Mouse (Mus musculus) heart, postnatal 0 days (tissue): ENCODE measurements around the gene Mettl6.

ENCODE experiments used
- CTCF ChIP-seq: IDR thresholded peaks from 2 replicates; pipeline ENCODE4 v1.5.1; 2016; ENCODE audit warnings: antibody characterized with exemption, control low read depth, low read depth
- EP300 ChIP-seq: IDR thresholded peaks from 2 replicates; pipeline ENCODE4 v1.6.1; 2016; ENCODE audit warnings: antibody characterized with exemption, low read depth

DNA sequence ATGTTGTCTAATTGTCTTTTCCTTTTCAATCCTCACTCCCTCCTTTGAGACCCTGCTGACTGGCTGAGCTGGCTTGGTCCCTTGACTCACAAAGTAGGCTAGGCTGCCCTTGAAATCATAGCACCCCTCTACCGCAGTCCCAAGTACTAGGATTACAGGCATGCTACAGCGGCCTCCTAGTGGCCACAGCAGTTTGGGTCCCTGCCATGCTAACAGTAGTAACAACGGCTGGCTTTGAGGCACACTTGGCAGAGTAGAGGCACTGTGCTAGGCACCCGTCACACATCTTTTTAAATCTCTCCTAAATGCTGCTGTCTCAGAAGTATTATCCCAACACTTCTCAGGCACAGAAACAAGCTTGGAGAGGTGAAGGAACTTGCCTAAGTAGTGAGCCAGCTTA lies 8.4 kb downstream of the Mettl6 start:
- TF ChIP-seq CTCF = peak; percentile 7; the same call in 1 of the 2 replicates
- no peak for TF ChIP-seq EP300
